Mouse (Mus musculus) ES-CJ7 (cell line): Measurements from ENCODE around the gene Ankrd44.

Experiments
- DNase-seq: peaks from one replicate; pipeline ENCODE4 v3.0.0; 2011; ENCODE audit warnings: low read depth, low spot score

Gene Ankrd44

DNA sequence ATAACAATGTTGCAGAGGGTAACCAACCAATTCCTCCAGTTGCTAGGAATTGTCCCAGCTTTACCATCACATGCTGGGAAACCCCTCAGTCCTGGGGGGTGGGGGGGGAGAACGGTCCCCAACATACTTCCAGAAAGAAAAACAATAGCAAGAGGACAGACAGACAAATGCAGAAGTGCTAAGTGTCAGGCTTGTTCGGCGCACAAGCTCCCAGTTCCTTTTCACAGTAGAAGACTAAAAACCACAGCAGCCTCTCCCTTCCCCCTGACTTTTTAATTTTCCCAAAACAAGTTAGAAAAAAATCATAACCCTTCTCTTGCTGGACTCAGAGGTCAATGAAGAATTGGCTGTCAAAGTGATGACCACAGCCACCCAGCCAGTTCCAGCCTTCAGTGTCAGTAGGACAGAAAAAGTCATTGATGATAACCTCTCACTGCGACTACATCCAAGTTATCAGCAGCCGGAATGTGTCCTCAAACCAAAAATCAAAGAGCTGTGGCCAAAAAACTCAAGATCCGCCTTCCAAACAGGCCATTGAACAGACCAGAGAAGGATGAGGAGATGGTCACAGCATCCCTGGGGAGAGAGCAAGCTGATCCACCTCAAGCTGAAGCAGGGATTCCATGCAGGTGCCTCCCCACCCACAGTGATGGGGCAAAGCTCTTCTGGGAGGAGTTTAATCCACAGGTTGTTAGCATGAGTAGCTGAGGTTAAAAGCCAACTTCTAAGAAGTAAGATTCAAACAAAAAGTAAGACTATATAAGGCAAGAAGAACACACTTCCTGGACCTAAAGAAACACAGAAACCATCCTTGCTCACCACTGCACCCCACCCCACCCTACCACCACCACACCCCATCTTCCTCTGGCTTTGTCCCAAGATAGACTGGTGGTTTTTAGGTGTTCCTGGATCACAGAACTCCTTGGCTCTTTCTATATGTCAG is 2.5 kb downstream of the Ankrd44 start:
- DNase-seq, result no peak

DNA sequence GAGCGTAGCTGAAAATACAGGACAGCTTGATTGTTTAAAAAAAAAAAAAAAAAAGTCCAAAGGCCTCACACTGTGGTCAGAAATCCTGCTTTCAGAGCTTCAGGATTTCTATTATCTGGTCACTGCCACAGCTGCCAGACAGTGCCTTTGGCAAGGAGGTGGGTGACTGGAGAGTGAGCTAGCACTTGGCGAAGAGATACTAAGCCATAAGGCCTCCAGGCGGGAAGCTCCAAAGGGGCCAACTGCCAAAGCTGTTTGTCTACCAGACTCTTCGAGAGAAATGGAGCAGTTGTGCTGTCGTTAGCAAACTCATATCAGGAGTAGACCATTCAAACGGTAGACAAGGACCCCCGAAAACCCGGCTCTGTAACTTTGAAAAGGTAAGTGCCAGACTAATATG is 3.5 kb downstream of the Ankrd44 start:
- DNase-seq, result no peak

DNA sequence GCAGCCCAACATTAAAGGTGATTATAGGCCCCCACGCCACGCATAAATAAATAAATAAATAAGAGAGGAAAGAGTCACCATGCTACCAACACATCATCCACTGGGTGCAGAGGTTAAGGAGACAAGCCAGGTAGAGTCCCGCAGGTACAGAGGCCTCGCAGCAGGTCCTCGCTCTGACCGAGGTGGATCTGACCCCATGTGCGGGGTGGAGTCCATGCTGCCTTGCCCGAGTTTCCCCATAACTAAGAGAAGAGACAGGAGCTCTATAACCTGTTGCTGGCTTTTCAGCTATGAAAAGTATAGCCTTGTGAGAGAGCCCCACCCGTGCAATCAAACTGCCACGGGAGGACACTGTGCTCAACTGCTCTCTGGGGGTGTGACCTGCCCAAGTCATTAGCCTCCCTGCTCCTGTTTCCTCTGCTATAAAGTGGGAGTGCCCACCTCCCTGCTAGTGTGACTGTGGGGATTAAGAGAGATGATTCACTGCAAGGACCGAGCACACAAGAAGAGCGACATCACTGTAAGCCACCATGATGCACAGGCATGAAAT is 4.1 kb downstream of the Ankrd44 start:
- DNase-seq, result no peak

DNA sequence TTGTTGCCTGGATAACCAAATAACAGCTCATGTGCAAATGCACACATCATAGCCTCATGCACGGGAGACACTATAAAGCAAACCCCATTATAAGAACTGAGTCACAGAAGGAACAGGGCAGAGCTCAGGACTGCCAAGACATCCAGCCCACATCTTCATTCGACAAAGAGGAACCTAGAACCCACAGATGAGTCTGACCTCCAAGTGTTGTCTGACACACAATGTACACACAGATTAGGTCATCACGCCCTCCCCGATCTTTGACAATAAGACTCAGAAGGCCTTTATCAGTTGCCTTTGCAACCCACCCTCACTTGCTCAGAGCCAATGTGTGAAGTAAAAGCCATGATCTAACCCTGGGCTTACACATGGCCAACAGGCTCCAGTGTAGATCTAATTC is 6.1 kb downstream of the Ankrd44 start:
- no peak for DNase-seq

DNA sequence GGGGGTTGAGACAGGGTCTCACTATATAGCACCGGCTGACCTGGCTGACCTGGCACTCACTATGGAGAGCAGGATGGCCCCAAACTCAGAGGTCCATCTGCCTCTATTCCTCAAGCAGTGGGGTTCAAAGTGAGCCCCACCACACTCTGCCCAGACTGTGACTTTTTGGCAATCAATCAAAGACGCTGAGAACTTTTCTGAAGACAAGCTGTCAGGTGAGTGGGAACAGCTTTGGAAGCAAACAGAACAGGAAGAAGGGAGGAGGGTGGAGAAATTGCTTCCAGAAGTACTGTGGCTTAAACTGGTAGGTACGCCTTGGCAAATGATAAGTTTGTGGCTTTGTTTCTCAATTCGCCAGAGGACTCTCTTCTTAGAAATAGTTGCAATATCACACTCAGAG is 9.7 kb downstream of the Ankrd44 start:
- no peak for DNase-seq

DNA sequence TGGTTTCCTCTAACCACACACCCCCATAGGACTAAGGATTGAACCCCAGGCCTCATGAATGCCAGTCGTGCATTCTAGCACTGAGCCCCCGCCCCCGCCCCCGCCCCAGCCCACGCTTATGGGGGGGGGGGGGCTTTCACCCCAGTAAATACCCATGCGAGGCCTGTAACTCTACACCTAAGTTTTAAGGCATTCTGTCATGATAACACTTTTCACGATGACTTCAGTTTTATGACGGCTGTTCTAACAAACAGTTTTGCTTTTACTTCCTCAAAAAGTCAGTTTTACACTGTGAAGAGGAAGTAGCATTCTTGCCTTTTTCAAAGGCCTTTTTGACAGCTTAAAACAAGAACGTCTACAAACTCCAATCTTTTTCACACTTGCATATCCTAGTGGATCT is 11.8 kb downstream of the Ankrd44 start:
- DNase-seq, result no peak

DNA sequence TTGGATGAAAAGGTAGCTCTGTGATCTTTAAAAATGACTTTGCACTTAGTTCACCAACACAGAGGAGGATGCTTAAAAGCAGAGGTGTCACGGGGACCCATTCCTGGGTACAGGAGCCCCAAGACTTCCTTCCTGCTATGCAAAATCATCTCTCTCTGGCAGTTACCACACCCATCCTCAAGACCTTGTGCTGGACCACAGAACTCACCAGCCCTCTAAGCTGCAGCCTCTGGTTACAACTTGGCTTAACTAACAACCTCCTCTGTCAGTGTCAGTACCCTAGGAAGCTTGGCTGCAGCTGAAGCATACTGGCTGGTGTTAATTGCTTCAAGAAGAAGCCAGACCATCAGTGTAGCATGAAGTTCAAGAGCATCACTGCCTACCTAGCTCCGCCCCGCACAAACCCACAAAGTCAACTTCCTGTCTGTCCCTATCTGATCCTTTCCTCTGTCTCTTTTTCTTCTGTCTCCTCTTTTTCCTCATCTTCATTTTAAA is 12.8 kb downstream of the Ankrd44 start:
- no peak for DNase-seq

DNA sequence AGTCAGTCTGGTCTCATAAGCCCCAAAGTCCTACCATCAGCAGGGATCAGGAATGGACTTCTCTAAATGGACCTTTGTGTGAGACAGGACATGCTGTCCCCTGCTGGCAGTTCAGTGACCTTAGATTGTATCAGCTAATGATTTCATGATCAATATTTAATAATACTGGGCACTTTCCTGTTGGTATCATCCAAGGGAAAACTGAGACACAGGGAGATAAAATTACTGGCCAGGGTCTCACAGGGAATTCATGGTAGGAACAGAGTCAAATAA is 13.2 kb downstream of the Ankrd44 start:
- no peak for DNase-seq

DNA sequence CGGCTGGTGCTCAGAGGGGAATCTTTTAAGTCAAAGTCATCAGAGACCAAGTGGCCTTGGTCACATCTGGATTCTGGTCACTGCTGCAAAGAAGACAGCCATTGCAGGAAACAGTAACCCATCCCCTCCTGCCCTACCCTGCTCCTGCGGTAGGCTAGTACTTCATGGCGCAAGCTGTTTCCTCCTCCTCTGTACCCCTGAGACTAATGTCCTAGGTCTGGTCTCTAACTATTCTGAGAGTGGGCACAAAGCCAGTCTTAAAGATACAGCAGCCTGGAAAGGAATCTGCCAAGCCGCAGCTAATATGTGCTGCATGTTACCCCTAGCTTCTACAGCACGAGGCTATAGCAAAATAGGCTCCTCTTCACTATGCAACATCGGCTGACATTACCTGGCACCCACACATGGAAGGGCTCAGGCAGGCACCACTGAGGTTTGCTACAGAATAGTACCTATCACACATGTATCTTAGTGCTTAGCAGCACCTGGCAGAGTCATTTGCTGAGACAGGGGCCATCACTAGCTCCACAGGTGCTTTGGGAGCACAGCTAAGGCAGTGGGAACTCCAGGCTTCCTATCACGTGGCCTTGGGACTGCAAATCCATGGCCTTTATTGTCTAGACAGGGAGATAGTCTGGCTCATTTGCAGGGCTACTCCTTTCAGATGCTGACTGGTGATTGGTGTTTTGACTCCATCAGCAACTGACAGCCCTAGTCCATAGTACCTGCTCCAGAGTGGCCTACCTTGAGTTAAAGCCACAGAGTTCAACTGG is 13.7 kb downstream of the Ankrd44 start:
- DNase-seq, result no peak

DNA sequence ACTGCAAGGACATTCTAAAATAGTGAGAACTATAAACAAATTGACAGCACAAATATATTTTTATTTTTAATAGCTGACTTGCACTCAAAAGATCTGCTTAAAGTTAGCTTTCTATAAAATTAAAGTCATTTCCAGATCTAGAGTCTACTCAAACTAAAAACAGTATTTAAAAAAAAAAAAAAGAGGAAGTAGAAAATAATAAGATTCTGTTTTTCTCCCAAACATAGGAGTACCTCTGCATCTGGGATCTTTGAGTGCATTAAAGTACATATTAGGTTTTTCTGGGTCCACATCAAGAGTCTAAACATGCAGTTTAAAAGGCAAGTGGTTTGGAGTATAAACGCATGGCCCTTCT is 15.0 kb downstream of the Ankrd44 start:
- no peak for DNase-seq

DNA sequence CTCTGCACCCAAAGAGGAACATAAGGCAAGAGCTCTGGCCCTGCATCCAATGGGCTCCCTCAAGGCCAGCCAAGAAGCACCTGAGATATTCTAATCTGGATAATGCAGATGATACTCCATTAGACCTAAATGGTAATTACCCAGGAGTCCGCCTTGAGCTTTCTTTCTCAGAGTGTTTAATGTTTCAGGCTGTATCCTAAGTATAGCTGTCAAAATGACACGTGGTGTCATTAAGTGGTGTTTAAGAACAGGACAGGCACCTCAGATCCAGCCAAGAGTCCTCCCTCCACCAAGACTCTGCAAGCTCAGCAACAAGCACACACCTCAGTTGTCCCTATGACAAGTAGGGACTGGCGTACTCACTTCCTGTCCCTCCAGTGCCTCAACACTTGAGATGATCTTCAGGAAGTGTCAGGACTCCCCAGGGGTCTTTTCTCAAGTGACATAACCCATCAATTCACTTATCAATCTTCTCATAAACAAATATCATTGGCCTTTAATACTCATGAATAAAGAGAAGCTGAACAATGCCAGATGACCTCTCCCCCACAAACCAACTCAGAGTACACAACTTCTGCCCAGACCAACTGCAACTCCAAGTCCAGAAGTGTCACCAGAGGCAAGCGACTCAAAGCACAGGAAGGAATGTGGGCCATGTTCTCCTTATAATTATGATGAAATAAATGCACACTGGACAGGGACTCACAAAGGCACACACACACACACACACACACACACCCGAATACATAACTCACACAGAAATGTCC is 15.5 kb downstream of the Ankrd44 start:
- DNase-seq, result no peak

DNA sequence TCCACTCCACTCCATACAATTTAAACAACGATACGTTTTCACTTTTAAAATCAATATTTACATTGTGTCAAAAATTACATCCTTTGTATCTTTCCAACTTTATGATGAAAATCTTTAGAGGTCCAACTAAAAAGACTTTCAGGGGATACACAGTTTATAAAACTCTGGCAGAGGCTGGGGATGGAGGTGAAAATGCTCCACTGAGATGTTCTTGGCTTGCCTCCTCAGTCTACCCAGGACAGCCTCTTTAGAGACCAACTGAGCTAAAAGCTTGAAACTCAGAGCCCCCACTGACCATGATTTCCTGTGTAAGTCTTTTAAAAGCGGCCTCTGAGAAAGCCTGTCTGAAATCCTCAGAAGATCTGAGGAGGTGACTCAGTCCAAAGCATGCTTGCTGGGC is 17.4 kb downstream of the Ankrd44 start:
- DNase-seq, result no peak

DNA sequence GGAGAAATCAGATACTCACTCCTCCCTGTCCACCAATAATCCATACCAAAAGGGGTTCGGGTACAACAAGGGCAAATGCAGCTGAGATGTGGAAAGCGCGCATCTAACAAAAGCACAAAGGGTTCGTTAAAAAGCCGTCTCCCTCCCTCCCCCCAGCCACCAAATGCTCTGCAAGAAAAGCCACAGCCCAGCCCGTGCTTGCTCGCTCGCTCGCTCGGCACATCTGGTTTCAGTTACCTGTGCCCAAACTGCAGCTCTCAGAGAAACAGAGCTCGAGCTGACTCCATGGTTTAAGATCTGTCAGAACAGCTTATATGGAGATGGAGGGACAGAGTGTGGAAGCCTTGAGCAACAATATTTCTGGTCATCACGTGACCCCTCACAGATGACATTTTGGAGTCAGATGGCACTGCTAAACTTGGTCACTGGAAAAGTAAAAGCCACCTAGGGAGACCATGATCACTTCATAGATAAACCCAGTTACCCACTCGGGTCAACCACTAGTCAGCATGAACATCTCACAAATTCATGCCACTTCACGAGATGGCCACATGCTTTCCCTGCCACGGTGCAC is 19.0 kb downstream of the Ankrd44 start:
- DNase-seq, result no peak

DNA sequence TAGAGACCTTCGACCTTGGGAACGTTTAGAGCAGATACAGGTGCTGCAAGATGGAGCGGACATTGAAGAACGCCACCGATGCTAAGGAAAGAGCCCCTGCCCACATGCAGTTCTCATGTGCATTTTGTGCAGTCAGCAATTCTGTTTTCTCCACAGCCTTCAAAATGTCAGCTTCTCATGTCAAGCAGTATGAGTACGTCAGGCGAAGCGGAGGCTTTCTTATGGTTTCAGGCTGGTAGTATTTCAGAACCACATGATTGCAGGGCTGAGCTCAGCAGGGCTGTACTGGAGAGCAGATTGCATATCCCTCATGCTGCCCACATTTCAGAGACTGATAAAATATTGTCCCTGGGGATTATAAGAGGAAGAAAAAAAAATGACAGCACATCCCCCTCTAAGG is 19.9 kb downstream of the Ankrd44 start:
- DNase-seq, result no peak

DNA sequence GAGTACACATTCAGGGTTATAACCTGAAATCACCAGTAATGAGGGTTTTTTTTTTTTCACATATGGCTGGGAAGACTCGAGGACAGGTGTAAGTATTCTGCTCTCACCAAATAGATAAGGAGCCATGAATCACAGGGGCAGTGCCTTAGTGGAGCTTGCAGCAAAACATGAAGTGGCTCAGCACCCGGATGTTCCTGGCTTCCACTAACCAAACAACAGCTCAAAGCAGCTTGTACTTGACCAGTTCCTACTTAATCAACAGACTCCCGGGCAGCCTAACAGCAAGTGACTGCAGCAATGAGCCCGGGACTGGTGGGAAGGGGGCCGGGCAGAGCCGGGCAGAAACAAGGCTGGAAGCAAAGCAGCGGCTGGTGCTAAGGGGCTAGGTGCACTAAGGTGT is 20.6 kb downstream of the Ankrd44 start:
- no peak for DNase-seq

DNA sequence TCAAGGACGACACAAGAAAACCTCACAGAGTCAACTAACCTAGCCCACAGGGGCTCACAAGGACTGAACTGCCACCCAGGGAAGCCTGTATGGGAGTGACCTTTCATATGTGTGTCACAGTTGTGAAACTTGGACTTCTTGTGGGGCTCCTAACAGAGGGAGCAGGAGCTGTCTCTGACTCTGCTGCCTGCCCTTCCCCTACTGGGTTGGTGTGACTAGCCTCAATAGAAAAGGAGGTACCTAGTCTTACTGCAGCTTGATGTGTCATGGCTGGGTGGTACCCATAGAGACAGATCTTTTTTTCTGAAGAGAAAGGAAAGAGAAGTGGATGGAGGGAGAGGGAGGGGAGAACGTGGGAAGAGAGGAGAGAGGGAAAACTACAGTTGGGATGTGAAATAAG is 22.0 kb downstream of the Ankrd44 start:
- no peak for DNase-seq

DNA sequence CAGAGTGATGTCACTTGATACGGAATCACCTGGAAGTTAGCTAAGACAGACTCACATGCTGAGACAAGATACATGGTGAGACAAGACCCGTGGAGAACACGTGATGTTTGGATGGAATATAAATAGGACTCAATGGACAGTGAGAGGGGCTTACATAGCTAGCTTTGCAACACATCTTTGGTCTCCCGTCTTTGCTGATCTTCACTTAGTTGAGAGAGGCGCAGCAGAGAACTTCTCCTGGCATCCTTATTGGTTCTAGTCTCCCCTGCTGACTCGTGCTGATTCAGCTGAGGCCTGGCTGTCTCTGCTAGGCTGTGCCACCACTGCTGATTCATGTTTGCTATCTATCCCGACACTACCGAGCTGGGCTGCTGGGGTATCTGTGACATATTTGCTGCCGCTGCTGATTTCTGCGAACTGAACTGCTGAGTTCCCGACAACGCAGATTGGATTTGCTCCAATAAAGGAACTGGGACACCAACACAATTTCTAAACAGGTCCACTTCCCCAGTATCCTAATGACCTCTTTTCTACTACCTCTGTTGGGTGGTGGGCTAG is 23.4 kb downstream of the Ankrd44 start:
- no peak for DNase-seq

DNA sequence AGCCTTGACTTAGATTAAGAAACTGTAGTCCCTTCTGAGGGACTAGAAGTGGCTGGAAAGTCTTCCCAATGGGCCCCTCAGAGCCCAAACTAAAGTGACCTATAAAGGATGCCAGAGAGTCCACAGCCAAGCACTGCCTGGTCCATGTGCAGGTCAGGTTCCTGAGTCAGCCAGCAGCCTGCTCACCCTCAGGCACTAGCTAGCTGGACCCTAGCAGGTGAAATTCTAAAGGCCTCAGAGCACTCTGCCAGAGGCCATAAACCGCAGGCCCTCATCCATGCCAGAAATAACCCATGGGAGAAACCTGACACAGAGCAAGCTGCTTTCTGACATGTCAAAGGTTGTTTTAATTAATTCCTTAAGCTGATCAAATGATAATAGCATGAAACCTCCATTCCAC is 25.1 kb downstream of the Ankrd44 start:
- DNase-seq, result no peak

DNA sequence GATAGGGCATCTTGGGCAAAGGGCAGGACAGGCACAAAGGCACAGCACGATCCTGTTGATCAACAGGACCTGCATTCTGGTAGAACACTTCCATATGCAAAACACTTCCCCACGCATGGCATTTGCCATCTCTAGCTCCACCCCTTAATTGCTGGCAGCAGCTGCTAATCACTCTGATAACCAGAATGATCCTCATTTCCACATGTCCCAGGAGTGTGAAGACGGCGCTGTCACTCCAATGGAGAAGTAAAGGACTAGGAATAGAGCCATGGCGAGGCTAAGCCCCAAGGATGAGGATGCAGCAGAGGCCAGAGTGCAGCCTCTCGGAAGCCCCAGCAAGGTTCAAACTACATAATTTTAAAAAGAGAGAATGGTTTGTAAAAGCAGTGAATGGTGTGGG is 26.9 kb downstream of the Ankrd44 start:
- no peak for DNase-seq

DNA sequence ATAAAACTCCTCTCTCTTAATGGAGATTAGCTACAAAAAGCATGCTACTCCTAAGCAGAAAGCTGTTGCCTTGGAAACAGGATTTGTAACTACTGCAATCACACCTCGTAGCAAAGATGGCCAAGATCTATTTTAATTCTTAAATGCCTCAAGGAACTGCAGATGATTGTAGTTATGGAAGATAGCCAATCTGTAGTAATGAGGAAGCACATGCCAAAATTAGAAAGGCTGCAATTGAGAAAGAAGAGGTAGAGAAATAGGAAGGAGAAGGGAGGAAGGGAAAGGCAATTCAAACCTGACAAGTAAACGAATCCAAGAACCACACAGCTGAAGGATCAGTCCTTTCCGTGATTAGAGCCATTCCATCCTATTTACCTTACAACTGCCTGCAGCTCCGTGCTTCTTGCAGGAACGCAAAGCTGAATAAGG is 27.5 kb downstream of the Ankrd44 start:
- DNase-seq, result no peak

DNA sequence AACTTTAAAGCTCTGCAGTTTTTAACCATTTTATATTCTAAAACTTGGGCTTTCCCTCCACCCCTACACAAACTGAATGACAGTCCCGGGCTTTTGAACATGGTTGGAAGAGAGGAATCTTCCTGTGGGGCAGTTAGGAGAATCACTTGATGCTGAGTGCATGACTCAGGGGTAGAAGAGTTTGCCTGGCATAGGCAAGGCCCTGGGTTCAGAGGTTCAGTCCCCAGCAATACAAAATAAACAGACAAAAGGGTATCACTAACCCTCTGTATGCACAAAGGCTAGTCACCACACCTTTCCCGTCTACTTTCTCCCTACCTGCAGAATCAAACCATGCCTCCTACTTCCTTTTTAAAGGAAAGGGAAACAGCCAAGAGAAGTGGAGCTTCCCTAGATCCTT is 28.5 kb downstream of the Ankrd44 start:
- DNase-seq, result no peak
